Mouse (Mus musculus) thymus, postnatal 10 days (tissue): ENCODE data around the gene Pum1.
"Not testable (repeated sequence)": the region's sequence is repeated elsewhere in the genome, so short reads cannot be mapped to it uniquely, and the experiment has no call there.

Source experiments
- DNase-seq, 2 experiments: peaks; one replicate each; pipeline ENCODE4 v3.0.0; 2021; ENCODE audit warnings: low spot score in 2 of 2

Pum1 gene

GRCm38 (mm10) chr4:130662979-130663725, at the start of gene Pum1:
Gene Pum1 (plus strand): TSS chr4:130663321.
- DNase-seq = peak; percentile 90 to 91

GRCm38 (mm10) chr4:130629391-130629790, 33.7 kb upstream of the Pum1 start:
- DNase-seq = no peak

GRCm38 (mm10) chr4:130630232-130630847, 32.8 kb upstream of the Pum1 start:
- DNase-seq = no peak

- not testable (repeated sequence) for DNase-seq
These were observed 28.0 kb upstream of the Pum1 start for GRCm38 (mm10) chr4:130635076-130635475.

- no peak for DNase-seq
These were observed 26.4 kb upstream of the Pum1 start for GRCm38 (mm10) chr4:130636761-130637160.

GRCm38 (mm10) chr4:130637488-130638422, 25.4 kb upstream of the Pum1 start:
- no peak for DNase-seq

- no peak for DNase-seq
These were observed 22.9 kb upstream of the Pum1 start for GRCm38 (mm10) chr4:130640031-130640717.

GRCm38 (mm10) chr4:130642468-130642867, 20.7 kb upstream of the Pum1 start:
- DNase-seq = no peak

GRCm38 (mm10) chr4:130645426-130645825, 17.7 kb upstream of the Pum1 start:
- no peak for DNase-seq

- no peak for DNase-seq
These were observed 11.8 kb upstream of the Pum1 start for GRCm38 (mm10) chr4:130651286-130651685.

- DNase-seq = no peak
These were observed 10.6 kb upstream of the Pum1 start for GRCm38 (mm10) chr4:130652546-130652945.

- DNase-seq = no peak
These were observed 5.1 kb upstream of the Pum1 start for GRCm38 (mm10) chr4:130657820-130658565.

- DNase-seq = no peak
These were observed 3.7 kb upstream of the Pum1 start for GRCm38 (mm10) chr4:130659470-130659869.

GRCm38 (mm10) chr4:130660106-130660505, 3.0 kb upstream of the Pum1 start:
- DNase-seq = no peak

- no peak for DNase-seq
These were observed 2.0 kb upstream of the Pum1 start for GRCm38 (mm10) chr4:130661151-130661550.

- DNase-seq = not testable (repeated sequence)
These were observed 816 bp upstream of the Pum1 start for GRCm38 (mm10) chr4:130662305-130662704.

GRCm38 (mm10) chr4:130663810-130664401, 785 bp downstream of the Pum1 start:
- DNase-seq = peak; percentile 21 to 41

GRCm38 (mm10) chr4:130664414-130665029, 1.4 kb downstream of the Pum1 start:
- no peak for DNase-seq

- DNase-seq = no peak
These were observed 2.1 kb downstream of the Pum1 start for GRCm38 (mm10) chr4:130665176-130665575.

GRCm38 (mm10) chr4:130667686-130668085, 4.6 kb downstream of the Pum1 start:
- DNase-seq = no peak
